8 mouse cellular contexts compared by ENCODE assay signal in genomic region chr15:99469067-99469466, GRCm38 (mm10). TPM values are rescaled to one million over a fixed set of nuclear protein-coding genes. Genes with fewer than 3 reads are reported as not detected.
A peak's percentile ranks its signal among the peaks of the same experiment; 100 is the strongest.
DNase-seq lines count a peak whose midpoint lies in the region; ATAC-seq lines count a peak whose summit lies in the region.

No protein-coding gene starts in this region.

- no peak overlapping the region for H3K4me2 ChIP-seq in forebrain, embryonic 14.5 days (ENCODE audit: low read length)
- H3K4me2 ChIP-seq in forebrain, embryonic 12.5 days = no peak overlapping the region

- no peak for ATAC-seq in forebrain, embryonic 14.5 days
- ATAC-seq in forebrain, embryonic 12.5 days (ENCODE audit: low FRiP score) = no peak
- ATAC-seq in megakaryocyte progenitor cell, adult 5-6 weeks (replicated peaks; ENCODE audit: poor library complexity) = peak; percentile 77

- intact Hi-C loops in gastrocnemius, postnatal 14 days (cut with DNase I; ENCODE audit: low total_unique reads) = loop anchor here (2.0 to 10.0 kb wide), 2 partner anchors 52 to 144 kb away; no protein-coding TSS in a partner anchor

- H3K27ac ChIP-seq in forebrain, embryonic 14.5 days (ENCODE audit: low read depth, low read length) = no peak overlapping the region
- no peak overlapping the region for H3K27ac ChIP-seq in forebrain, embryonic 12.5 days

- H3K36me3 ChIP-seq in forebrain, embryonic 14.5 days (ENCODE audit: control insufficient read depth, insufficient read depth, low read length) = peaks cover 9% of the 10 kb centered on the region; the same call in 1 of the 2 replicates
- H3K36me3 ChIP-seq in forebrain, embryonic 12.5 days (replicated peaks) = peaks cover 24% of the 10 kb centered on the region

- H3K27me3 ChIP-seq in forebrain, embryonic 14.5 days (replicated peaks; ENCODE audit: control insufficient read depth, insufficient read depth, low read length) = no peaks in the 10 kb centered on the region
- no peaks in the 10 kb centered on the region for H3K27me3 ChIP-seq in forebrain, embryonic 12.5 days

- no peak overlapping the region for H3K4me3 ChIP-seq in forebrain, embryonic 14.5 days (ENCODE audit: low read depth, low read length)
- no peak overlapping the region for H3K4me3 ChIP-seq in forebrain, embryonic 12.5 days (replicated peaks)

- no peaks in the 10 kb centered on the region for H3K9me3 ChIP-seq in forebrain, embryonic 14.5 days (replicated peaks; ENCODE audit: control insufficient read depth, low read length)
- H3K9me3 ChIP-seq in forebrain, embryonic 12.5 days = no peaks in the 10 kb centered on the region

- H3K9ac ChIP-seq in forebrain, embryonic 14.5 days (ENCODE audit: low read length) = no peak overlapping the region
- H3K9ac ChIP-seq in forebrain, embryonic 12.5 days = no peak overlapping the region

- H3K4me1 ChIP-seq in forebrain, embryonic 14.5 days (ENCODE audit: control insufficient read depth, insufficient read depth, low read length) = no peaks in the 10 kb centered on the region
- peaks cover 6% of the 10 kb centered on the region for H3K4me1 ChIP-seq in forebrain, embryonic 12.5 days

- peak; percentile 79 for DNase-seq in forebrain, embryonic 14.5 days (ENCODE audit: low spot score)
- DNase-seq in MEL-GATA-1-ER (ENCODE audit: extremely low read depth, low read depth) = peak; percentile 87
- DNase-seq in cerebellum, adult 9-10 months = peak; percentile 87
- peak; percentile 81 for DNase-seq in gastrocnemius, postnatal 14 days
- DNase-seq in layer of hippocampus, postnatal 10 days (ENCODE audit: low spot score in 2 of 2) = peak; percentile 87 to 92
- peak; percentile 30 to 68 for DNase-seq in spleen, postnatal 14 days (ENCODE audit: low spot score in 2 of 2)

- 37% methylated on average over 3 of the region's 3 CpGs for WGBS in forebrain, embryonic 14.5 days
- 45% methylated on average over 3 of the region's 3 CpGs for WGBS in forebrain, embryonic 12.5 days

RNA-seq across cellular contexts. Expression of gene Bcdin3d, which starts 5.5 kb away (rescaled TPM):
- 22.4 and 25.4 TPM in 2 replicates for polyA plus RNA-seq in forebrain, embryonic 14.5 days (2014; fragmentation: Nextera tagmentation; extraction: Ambion mirVana)
- polyA plus RNA-seq in forebrain, embryonic 12.5 days (2016; fragmentation: Nextera tagmentation; extraction: Ambion mirVana) = 21.5 and 25.0 TPM in 2 replicates
- total RNA-seq in gastrocnemius, postnatal 14 days (2021) = 1 to 10 TPM; 3.9 to 5.0 TPM
- total RNA-seq in layer of hippocampus, postnatal 10 days (2021) = 1 to 10 TPM; 5.1 to 5.5 TPM
- total RNA-seq in megakaryocyte progenitor cell, adult 5-6 weeks (2015) = 3.9 and 5.6 TPM in 2 replicates
- total RNA-seq in megakaryocyte progenitor cell, adult 5-6 weeks (2017) = 3.7 and 6.2 TPM in 2 replicates

RNA-seq across cellular contexts. Expression of gene Nckap5l, which starts 11.5 kb away (rescaled TPM):
- 9.1 and 12.4 TPM in 2 replicates for polyA plus RNA-seq in forebrain, embryonic 14.5 days (2014; fragmentation: Nextera tagmentation; extraction: Ambion mirVana)
- 11.8 and 12.0 TPM in 2 replicates for polyA plus RNA-seq in forebrain, embryonic 12.5 days (2016; fragmentation: Nextera tagmentation; extraction: Ambion mirVana)
- total RNA-seq in gastrocnemius, postnatal 14 days (2021) = 1 to 10 TPM; 8.5 to 10.0 TPM
- 10 to 100 TPM; 32.5 to 38.1 TPM for total RNA-seq in layer of hippocampus, postnatal 10 days (2021)
- 4.0 and 9.7 TPM in 2 replicates for total RNA-seq in megakaryocyte progenitor cell, adult 5-6 weeks (2015)
- total RNA-seq in megakaryocyte progenitor cell, adult 5-6 weeks (2017) = 0.17 and 2.2 TPM in 2 replicates

RNA-seq across cellular contexts. Expression of gene Faim2, which starts 58.9 kb away (rescaled TPM):
- 11.6 and 12.7 TPM in 2 replicates for polyA plus RNA-seq in forebrain, embryonic 14.5 days (2014; fragmentation: Nextera tagmentation; extraction: Ambion mirVana)
- 1.6 and 1.9 TPM in 2 replicates for polyA plus RNA-seq in forebrain, embryonic 12.5 days (2016; fragmentation: Nextera tagmentation; extraction: Ambion mirVana)
- total RNA-seq in gastrocnemius, postnatal 14 days (2021) = under 1 TPM; 0.14 to 0.16 TPM
- 100 to 1,000 TPM in 1 of 2 experiments, 10 to 100 TPM in 1; 98.1 to 101 TPM for total RNA-seq in layer of hippocampus, postnatal 10 days (2021)
- 0.39 and 0.56 TPM in 2 replicates for total RNA-seq in megakaryocyte progenitor cell, adult 5-6 weeks (2015)
- 0.10 and 0.17 TPM in 2 replicates for total RNA-seq in megakaryocyte progenitor cell, adult 5-6 weeks (2017)

Comparison
In these comparisons a context has a peak if more than half of its experiments do, and no peak if none do; other contexts are left out.
1. RNA of gene Faim2, which starts 58.9 kb away (total RNA-seq): 98.1 to 101 TPM in layer of hippocampus, postnatal 10 days; 0.10 to 0.56 TPM in megakaryocyte progenitor cell, adult 5-6 weeks and 0.14 to 0.16 TPM in gastrocnemius, postnatal 14 days; every median in the first group is over 10 times any median in the second.
2. Peak in every context shown above with its lines, with median percentiles within 50 percentile points of each other: DNase-seq.